Mouse (Mus musculus): ENCODE measurements around the gene Gm20422.
A peak's percentile ranks its signal among the peaks of the same experiment; 100 is the strongest.

The Gm20422 gene

GRCm38 (mm10) chr8:69774503-69775148 is at the start of gene Gm20422:
TSS of gene Gm20422 (minus strand) at chr8:69774886.
- DNase-seq (ENCODE audit: extremely low read depth, insufficient read length, low spot score), result peak; percentile 94

- peak; percentile 66 for DNase-seq (ENCODE audit: extremely low read depth, insufficient read length, low spot score)
Measured at GRCm38 (mm10) chr8:69822386-69823191, 47.9 kb upstream of the Gm20422 start, which contains the start of gene Lpar2. TSS of gene Lpar2 (plus strand) at chr8:69822429.

GRCm38 (mm10) chr8:69821971-69822385 is 47.3 kb upstream of the Gm20422 start:
- peak; percentile 78 for DNase-seq (ENCODE audit: extremely low read depth, insufficient read length, low spot score)

GRCm38 (mm10) chr8:69820466-69820865 is 45.8 kb upstream of the Gm20422 start:
- no peak for DNase-seq (ENCODE audit: extremely low read depth, insufficient read length, low spot score)

- DNase-seq (ENCODE audit: extremely low read depth, insufficient read length, low spot score), result no peak
Measured at GRCm38 (mm10) chr8:69815396-69815795, 40.7 kb upstream of the Gm20422 start.

GRCm38 (mm10) chr8:69814881-69815280 is 40.2 kb upstream of the Gm20422 start:
- DNase-seq (ENCODE audit: extremely low read depth, insufficient read length, low spot score), result no peak

- no peak for DNase-seq (ENCODE audit: extremely low read depth, insufficient read length, low spot score)
Measured at GRCm38 (mm10) chr8:69809820-69810219, 35.1 kb upstream of the Gm20422 start.

GRCm38 (mm10) chr8:69808864-69809403 is 34.2 kb upstream of the Gm20422 start:
- DNase-seq (ENCODE audit: extremely low read depth, insufficient read length, low spot score), result no peak

GRCm38 (mm10) chr8:69808094-69808863 is 33.6 kb upstream of the Gm20422 start, which contains the start of gene Gmip:
TSS of gene Gmip (plus strand) at chr8:69808679.
- peak; percentile 80 for DNase-seq (ENCODE audit: extremely low read depth, insufficient read length, low spot score)

- no peak for DNase-seq (ENCODE audit: extremely low read depth, insufficient read length, low spot score)
Measured at GRCm38 (mm10) chr8:69807236-69807635, 32.5 kb upstream of the Gm20422 start.

GRCm38 (mm10) chr8:69805491-69805890 is 30.8 kb upstream of the Gm20422 start:
- DNase-seq (ENCODE audit: extremely low read depth, insufficient read length, low spot score), result no peak

GRCm38 (mm10) chr8:69805086-69805485 is 30.4 kb upstream of the Gm20422 start:
- DNase-seq (ENCODE audit: extremely low read depth, insufficient read length, low spot score), result no peak

GRCm38 (mm10) chr8:69804537-69804936 is 29.9 kb upstream of the Gm20422 start:
- DNase-seq (ENCODE audit: extremely low read depth, insufficient read length, low spot score), result no peak

- DNase-seq (ENCODE audit: extremely low read depth, insufficient read length, low spot score), result no peak
Measured at GRCm38 (mm10) chr8:69803366-69803765, 28.7 kb upstream of the Gm20422 start.

- DNase-seq (ENCODE audit: extremely low read depth, insufficient read length, low spot score), result no peak
Measured at GRCm38 (mm10) chr8:69802216-69802615, 27.5 kb upstream of the Gm20422 start.

- no peak for DNase-seq (ENCODE audit: extremely low read depth, insufficient read length, low spot score)
Measured at GRCm38 (mm10) chr8:69801796-69802195, 27.1 kb upstream of the Gm20422 start.

- DNase-seq (ENCODE audit: extremely low read depth, insufficient read length, low spot score), result no peak
Measured at GRCm38 (mm10) chr8:69799946-69800345, 25.3 kb upstream of the Gm20422 start.

- DNase-seq (ENCODE audit: extremely low read depth, insufficient read length, low spot score), result no peak
Measured at GRCm38 (mm10) chr8:69799261-69799660, 24.6 kb upstream of the Gm20422 start.

GRCm38 (mm10) chr8:69797661-69798060 is 23.0 kb upstream of the Gm20422 start:
- DNase-seq (ENCODE audit: extremely low read depth, insufficient read length, low spot score), result no peak

- no peak for DNase-seq (ENCODE audit: extremely low read depth, insufficient read length, low spot score)
Measured at GRCm38 (mm10) chr8:69796721-69797345, 22.1 kb upstream of the Gm20422 start.
